Mouse (Mus musculus) small intestine, adult 2 months (tissue): Measurements from ENCODE around the gene Adck2. TPM values are rescaled to one million over a fixed set of nuclear protein-coding genes. Genes with fewer than 3 reads are reported as not detected.

Source experiments
- H3K27ac ChIP-seq: fragments of 200-500 bp; 2 replicates; pipeline ENCODE4 v1.5.1; 2012; ENCODE audit warnings: low read depth, low read length, control low read depth, inconsistent platforms; ENCODE audit not compliant: insufficient read depth
- H3K27me3 ChIP-seq: fragments of 200-500 bp; 2 replicates; pipeline ENCODE4 v1.6.1; 2012; ENCODE audit warnings: mild to moderate bottlenecking, moderate library complexity, low read length, inconsistent platforms; ENCODE audit not compliant: control insufficient read depth, insufficient read depth
- H3K36me3 ChIP-seq: fragments of 200-500 bp; 2 replicates; pipeline ENCODE4 v1.6.1; 2012; ENCODE audit warnings: mild to moderate bottlenecking, low read length, control low read depth, inconsistent platforms; ENCODE audit not compliant: control insufficient read depth, insufficient read depth
- H3K4me1 ChIP-seq: fragments of 200-500 bp; 2 replicates; pipeline ENCODE4 v1.6.1; 2012; ENCODE audit warnings: low read length, inconsistent platforms, mixed read lengths; ENCODE audit not compliant: control insufficient read depth, insufficient read depth, insufficient read length
- H3K4me3 ChIP-seq: fragments of 200-500 bp; 2 replicates; pipeline ENCODE4 v1.5.1; 2012; ENCODE audit warnings: low read depth, mild to moderate bottlenecking, control low read depth, inconsistent platforms, low read length, moderate library complexity
- CTCF ChIP-seq: fragments of 200-500 bp; IDR thresholded peaks from 2 replicates; pipeline ENCODE4 v1.5.1; 2012; ENCODE audit warnings: low read depth, mild to moderate bottlenecking, control low read depth, inconsistent platforms, low read length, moderate library complexity, mixed read lengths; ENCODE audit not compliant: insufficient replicate concordance, insufficient read length; ENCODE audit errors: extremely low read depth
- POLR2A ChIP-seq: fragments of 200-500 bp; IDR thresholded peaks from 2 replicates; pipeline ENCODE4 v1.6.1; 2012; ENCODE audit warnings: low read depth, mild to moderate bottlenecking, control low read depth, inconsistent platforms, low read length, moderate library complexity
- WGBS: fragments of 180-500 bp; shearing (Covaris S2); methylation state at CpG from one replicate; pipeline ENCODE4 v1.1.7; 2018; 5-methylcytosine and 5-hydroxymethylcytosine counted together
- polyA plus RNA-seq: library from polyadenylated mRNA; depleted of rRNA; stranded (reverse); fragments of >200 nt; gene quantifications from 2 replicates; pipeline ENCODE4 v1.2.3, GENCODE M21; 2012; rRNA removed

The Adck2 gene
- polyA plus RNA-seq, 1 experiment, result 10.4 TPM

DNA sequence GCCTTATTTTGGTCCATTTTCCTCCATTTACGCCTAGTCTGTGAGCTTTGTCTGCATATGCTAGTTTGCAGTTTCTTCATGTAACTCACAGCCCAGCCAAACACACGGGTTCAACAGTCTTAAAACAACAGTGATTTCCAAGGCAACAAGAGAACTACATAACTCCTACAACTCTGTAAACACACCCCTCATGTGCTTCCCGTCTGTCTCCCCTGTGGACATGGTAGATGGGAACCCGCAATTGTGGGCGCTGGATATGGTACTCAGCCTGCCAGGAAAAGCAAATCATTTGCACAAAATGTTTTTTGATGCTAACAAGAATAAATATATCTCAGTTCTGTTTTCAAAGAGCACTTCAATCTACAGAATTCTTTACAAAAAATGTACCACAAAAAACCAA lies 30.9 kb downstream of the Adck2 start:
- WGBS, result 81% methylated on average over 5 of the region's 5 CpGs
- no peaks in the 10 kb centered on the region for H3K4me1 ChIP-seq
- no peak overlapping the region for H3K27ac ChIP-seq
- H3K27me3 ChIP-seq, result no peaks in the 10 kb centered on the region
- no peak overlapping the region for H3K4me3 ChIP-seq
- no peak for TF ChIP-seq POLR2A
- no peak for TF ChIP-seq CTCF
- H3K36me3 ChIP-seq, result peaks cover 19% of the 10 kb centered on the region

- H3K36me3 ChIP-seq, result peaks cover 11% of the 10 kb centered on the region
- H3K4me3 ChIP-seq, result no peak overlapping the region
- no peak overlapping the region for H3K27ac ChIP-seq
- no peaks in the 10 kb centered on the region for H3K27me3 ChIP-seq
- no peak for TF ChIP-seq POLR2A
- TF ChIP-seq CTCF, result no peak
- no peaks in the 10 kb centered on the region for H3K4me1 ChIP-seq
- WGBS, result 85% methylated on average over 6 of the region's 6 CpGs
These were observed 32.4 kb downstream of the Adck2 start for GRCm38 (mm10) chr6:39606056-39606455.

DNA sequence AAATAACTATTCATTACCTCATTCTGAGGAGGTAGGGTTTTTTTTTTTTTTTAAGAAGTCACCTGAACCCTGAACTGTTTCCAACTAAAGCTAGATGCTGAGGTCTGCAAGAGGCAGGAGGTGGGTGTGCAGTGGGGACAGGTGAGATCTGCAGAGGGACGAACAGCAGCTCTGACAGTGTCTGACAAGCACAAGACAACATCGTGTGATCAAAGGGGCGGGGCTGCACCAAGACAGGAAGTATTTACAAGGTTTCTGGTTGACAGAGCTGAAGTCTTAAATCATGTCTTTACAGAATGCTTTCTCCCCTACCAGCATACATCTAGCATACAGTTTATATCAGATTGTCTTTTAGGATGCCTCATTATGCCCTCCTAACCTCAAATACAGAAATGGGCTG lies 33.2 kb downstream of the Adck2 start:
- Histone ChIP-seq H3K4me3 (no peak overlapping the region), H3K36me3 (peaks cover 10% of the 10 kb centered on the region), H3K27ac (no peak overlapping the region), H3K4me1 (no peaks in the 10 kb centered on the region), H3K27me3 (no peaks in the 10 kb centered on the region)
- WGBS, result 45% methylated on average over 3 of the region's 3 CpGs
- TF ChIP-seq CTCF, result no peak
- TF ChIP-seq POLR2A, result no peak

- Histone ChIP-seq H3K27ac (no peak overlapping the region), H3K4me3 (no peak overlapping the region), H3K4me1 (no peaks in the 10 kb centered on the region), H3K27me3 (no peaks in the 10 kb centered on the region), H3K36me3 (peaks cover 8% of the 10 kb centered on the region)
- WGBS, result 56% methylated on average over 5 of the region's 5 CpGs
- TF ChIP-seq CTCF (no peak), POLR2A (no peak)
These were observed 33.7 kb downstream of the Adck2 start for GRCm38 (mm10) chr6:39607365-39607764.

DNA sequence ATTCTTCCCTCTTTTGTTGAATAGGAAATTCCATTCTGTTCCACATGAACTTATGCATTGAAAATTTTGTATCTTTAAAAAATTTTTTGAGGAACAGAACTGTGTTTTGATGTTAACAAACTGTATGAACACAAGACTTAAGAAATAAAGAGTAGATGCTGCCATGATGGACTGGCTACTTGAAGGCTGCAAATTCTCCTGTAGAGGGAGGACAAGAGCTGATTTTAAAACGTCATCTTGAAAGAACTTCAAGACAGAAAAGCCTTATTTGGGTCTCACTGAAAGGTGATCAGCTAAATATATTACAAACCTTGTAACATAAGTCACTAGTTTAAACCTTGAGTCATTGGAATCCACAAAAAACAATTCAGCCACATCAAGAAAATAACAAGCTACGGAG lies 36.5 kb downstream of the Adck2 start:
- Histone ChIP-seq H3K27ac (no peak overlapping the region), H3K4me3 (no peak overlapping the region), H3K36me3 (peaks cover 10% of the 10 kb centered on the region), H3K4me1 (no peaks in the 10 kb centered on the region), H3K27me3 (no peaks in the 10 kb centered on the region)
- WGBS, result 79% methylated on average over 2 of the region's 2 CpGs
- TF ChIP-seq CTCF (no peak), POLR2A (no peak)

- H3K36me3 ChIP-seq, result peaks cover 16% of the 10 kb centered on the region
- WGBS, result 69% methylated on average over 2 of the region's 2 CpGs
These were observed 37.6 kb downstream of the Adck2 start for GRCm38 (mm10) chr6:39611296-39611695.

More at GRCm38 (mm10) chr6:39611296-39611695, 37.6 kb downstream of the Adck2 start:
- Histone ChIP-seq H3K4me1 (no peaks in the 10 kb centered on the region), H3K27ac (no peak overlapping the region), H3K4me3 (no peak overlapping the region), H3K27me3 (no peaks in the 10 kb centered on the region)
- no peak for TF ChIP-seq CTCF
- no peak for TF ChIP-seq POLR2A

Other genes starting within 250 kb of the Adck2 start
- 9.1 and 13.2 TPM in 2 replicates for gene Slc37a3, start 196.2 kb upstream of the Adck2 start, polyA plus RNA-seq
- 1.9 and 8.3 TPM in 2 replicates for gene Rab19, start 192.7 kb upstream of the Adck2 start, polyA plus RNA-seq
- gene Mkrn1, start 153.4 kb upstream of the Adck2 start, polyA plus RNA-seq, result 55.7 and 124 TPM in 2 replicates
- gene Dennd2a, start 16.0 kb upstream of the Adck2 start, polyA plus RNA-seq, result 1.9 and 2.7 TPM in 2 replicates
- not detected in 2 replicates for gene Gm42420, start 11.9 kb downstream of the Adck2 start, polyA plus RNA-seq
- gene Ndufb2, start 18.7 kb downstream of the Adck2 start, polyA plus RNA-seq, result 509 and 551 TPM in 2 replicates
- gene Braf, start 151.6 kb downstream of the Adck2 start, polyA plus RNA-seq, result 2.2 TPM in 2 replicates
- 11.4 and 15.4 TPM in 2 replicates for gene Mrps33, start 237.1 kb downstream of the Adck2 start, polyA plus RNA-seq